Mouse (Mus musculus) liver, embryonic 14.5 days (tissue): ENCODE data around the gene Ankrd11. TPM values are rescaled to one million over a fixed set of nuclear protein-coding genes. Genes with fewer than 3 reads are reported as not detected.

Experiments
- ATAC-seq: fragments of 200-750 bp; cut with Nextera tagmentation; 2 replicates; pipeline ENCODE4 v1.8.0; 2017; ENCODE audit warnings: moderate number of reproducible peaks, mild to moderate bottlenecking, moderate library complexity; ENCODE audit not compliant: insufficient read depth
- DNase-seq, 3 experiments: peaks; one replicate each; pipeline ENCODE4 v3.0.0-alpha.2; 2012 to 2013; ENCODE audit warnings: low read depth in 3 of 3, low spot score in 3 of 3
- H3K27ac ChIP-seq: fragments of 300-500 bp; sonication (generic); 2 replicates; pipeline ENCODE4 v1.5.1; 2014; ENCODE audit warnings: moderate library complexity, mild to moderate bottlenecking, control low read depth, inconsistent platforms
- H3K27me3 ChIP-seq: fragments of 300-500 bp; sonication (generic); 2 replicates; pipeline ENCODE4 v1.6.1; 2014; ENCODE audit warnings: mild to moderate bottlenecking, low read length, moderate library complexity; ENCODE audit not compliant: control insufficient read depth, insufficient read depth
- H3K36me3 ChIP-seq: fragments of 300-500 bp; sonication (generic); replicated peaks from 2 replicates; pipeline ENCODE4 v1.6.1; 2014; ENCODE audit warnings: low read depth; ENCODE audit not compliant: control insufficient read depth, insufficient read depth
- H3K4me1 ChIP-seq, 2 experiments: fragments of 200-500 bp in 1 of 2; fragments of 300-500 bp in 1 of 2; sonication (generic) in 1 of 2; replicated peaks; 2 replicates each; pipeline ENCODE4 v1.6.1; 2012 to 2014; ENCODE audit warnings: antibody characterized with exemption in 1 of 2, inconsistent platforms in 1 of 2, low read length in 1 of 2; ENCODE audit not compliant: control insufficient read depth in 2 of 2, insufficient read depth in 2 of 2
- H3K4me2 ChIP-seq: fragments of 300-500 bp; sonication (generic); 2 replicates; pipeline ENCODE4 v1.6.1; 2014; ENCODE audit warnings: low read depth, mild to moderate bottlenecking, control low read depth, moderate library complexity
- H3K4me3 ChIP-seq, 2 experiments: fragments of 200-500 bp in 1 of 2; fragments of 300-500 bp in 1 of 2; sonication (generic) in 1 of 2; 2 replicates each; pipeline ENCODE4 v1.5.1; 2012 to 2014; ENCODE audit warnings: low read depth in 2 of 2, low read length in 2 of 2, mild to moderate bottlenecking in 2 of 2, control low read depth in 1 of 2, inconsistent platforms in 1 of 2, moderate library complexity in 1 of 2; ENCODE audit not compliant: insufficient read depth in 1 of 2
- H3K9ac ChIP-seq: fragments of 300-500 bp; sonication (generic); replicated peaks from 2 replicates; pipeline ENCODE4 v1.6.1; 2014; ENCODE audit warnings: mild to moderate bottlenecking, control low read depth, moderate library complexity
- H3K9me3 ChIP-seq: fragments of 300-500 bp; sonication (generic); 2 replicates; pipeline ENCODE4 v1.6.1; 2016; ENCODE audit warnings: low read length, mixed read lengths; ENCODE audit not compliant: control insufficient read depth
- CTCF ChIP-seq: IDR thresholded peaks from 2 replicates; pipeline ENCODE4 v1.5.1; 2016; ENCODE audit warnings: antibody characterized with exemption, low read depth, control low read depth
- EP300 ChIP-seq: IDR thresholded peaks from 2 replicates; pipeline ENCODE4 v1.6.1; 2016; ENCODE audit warnings: antibody characterized with exemption, low read depth
- WGBS: fragments of 180-500 bp; shearing (Covaris S2); extraction: QIAGEN DNeasy Blood & Tissue Kit; methylation state at CpG from one replicate; pipeline ENCODE4 v1.1.7; 2014; ENCODE audit not compliant: insufficient replicate concordance; 5-methylcytosine and 5-hydroxymethylcytosine counted together
- polyA plus RNA-seq, 2 experiments: library from polyadenylated mRNA; depleted of rRNA in 1 of 2; stranded (reverse) in 1 of 2; unstranded in 1 of 2; fragments of >200 nt; fragmentation: Nextera tagmentation in 1 of 2; extraction: Ambion mirVana in 1 of 2; gene quantifications; 2 replicates each; pipeline versions ENCODE4 v1.2.1 to v1.2.3; 2012 to 2014

The Ankrd11 gene
- polyA plus RNA-seq, 2 experiments, result 10.8 to 12.4 TPM

GRCm38 (mm10) chr8:122852546-122852905 lies 189.6 kb downstream of the Ankrd11 start:
- Histone ChIP-seq H3K27ac (no peak overlapping the region), H3K9ac (no peak overlapping the region), H3K4me3 (no peak overlapping the region), H3K36me3 (no peaks in the 10 kb centered on the region), H3K4me2 (no peak overlapping the region), H3K4me1 (no peaks in the 10 kb centered on the region), H3K27me3 (no peaks in the 10 kb centered on the region), H3K9me3 (no peaks in the 10 kb centered on the region)
- WGBS, result 32% methylated on average over 1 of the region's 1 CpGs
- DNase-seq (no peak), ATAC-seq (no peak)
- TF ChIP-seq CTCF (no peak), EP300 (no peak)

GRCm38 (mm10) chr8:122851692-122852545 lies 190.2 kb downstream of the Ankrd11 start:
- no peak overlapping the region for H3K27ac ChIP-seq
- H3K4me1 ChIP-seq, result no peaks in the 10 kb centered on the region
- no peak overlapping the region for H3K4me2 ChIP-seq
- H3K4me3 ChIP-seq, result no peak overlapping the region
- no peak overlapping the region for H3K9ac ChIP-seq
- no peaks in the 10 kb centered on the region for H3K9me3 ChIP-seq
- no peak for DNase-seq
- no peak for ATAC-seq
- no peaks in the 10 kb centered on the region for H3K27me3 ChIP-seq
- WGBS, result 57% methylated on average over 12 of the region's 12 CpGs
- TF ChIP-seq EP300, result no peak
- TF ChIP-seq CTCF, result no peak
- H3K36me3 ChIP-seq, result no peaks in the 10 kb centered on the region

GRCm38 (mm10) chr8:122850641-122851240 lies 191.3 kb downstream of the Ankrd11 start:
- no peaks in the 10 kb centered on the region for H3K27me3 ChIP-seq
- TF ChIP-seq EP300 (no peak), CTCF (no peak)
- DNase-seq, result no peak

GRCm38 (mm10) chr8:122849152-122849910 lies 192.7 kb downstream of the Ankrd11 start:
- Histone ChIP-seq H3K9ac (no peak overlapping the region), H3K4me1 (no peaks in the 10 kb centered on the region), H3K27me3 (no peaks in the 10 kb centered on the region), H3K4me3 (no peak overlapping the region), H3K9me3 (no peaks in the 10 kb centered on the region), H3K27ac (no peak overlapping the region), H3K4me2 (no peak overlapping the region), H3K36me3 (no peaks in the 10 kb centered on the region)
- WGBS, result 57% methylated on average over 11 of the region's 11 CpGs
- DNase-seq (no peak), ATAC-seq (no peak)
- TF ChIP-seq CTCF (no peak), EP300 (no peak)

More at GRCm38 (mm10) chr8:122850641-122851240, 191.3 kb downstream of the Ankrd11 start:
- WGBS, result 51% methylated on average over 3 of the region's 3 CpGs
- Histone ChIP-seq H3K4me3 (no peak overlapping the region), H3K4me2 (no peak overlapping the region), H3K9ac (no peak overlapping the region), H3K27ac (no peak overlapping the region), H3K4me1 (no peaks in the 10 kb centered on the region), H3K36me3 (no peaks in the 10 kb centered on the region), H3K9me3 (no peaks in the 10 kb centered on the region)
- ATAC-seq, result no peak
